Mouse (Mus musculus) layer of hippocampus, postnatal 25 days (tissue): ENCODE results near the gene Nat8f1. TPM values are rescaled to one million over a fixed set of nuclear protein-coding genes. Genes with fewer than 3 reads are reported as not detected.

Experiments used
- total RNA-seq, 2 experiments: library from RNA; stranded (reverse); gene quantifications; 2 replicates each; pipeline ENCODE4 v1.2.3; 2021

Nat8f1 gene
- total RNA-seq, 2 experiments from 2014 or later, result 29.6 to 32.7 TPM

Other genes with a start within 250 kb of the Nat8f1 start
- gene Nat8f7, start 202.5 kb downstream of the Nat8f1 start, total RNA-seq, result 1 to 10 TPM; 3.7 to 4.6 TPM
- gene Nat8f3, start 149.9 kb downstream of the Nat8f1 start, total RNA-seq, result 1 to 10 TPM; 1.4 to 3.0 TPM
- 1 to 10 TPM; 1.3 TPM for gene Nat8f6, start 94.7 kb downstream of the Nat8f1 start, total RNA-seq
- 1 to 10 TPM; 5.3 to 6.9 TPM for gene Nat8f5, start 94.7 kb downstream of the Nat8f1 start, total RNA-seq
- gene Nat8, start 83.6 kb downstream of the Nat8f1 start, total RNA-seq, result 1 to 10 TPM; 2.7 to 4.2 TPM
- 1 to 10 TPM; 1.9 to 2.5 TPM for gene Nat8f2, start 46.5 kb downstream of the Nat8f1 start, total RNA-seq
- gene Nat8f4, start 10.8 kb downstream of the Nat8f1 start, total RNA-seq, result 1 to 10 TPM; 7.9 to 8.6 TPM
- gene Tprkb, start 3.8 kb downstream of the Nat8f1 start, total RNA-seq, result 10 to 100 TPM; 72.4 to 81.7 TPM
- gene Dusp11, start 46.0 kb upstream of the Nat8f1 start, total RNA-seq, result 10 to 100 TPM; 56.0 to 94.4 TPM
- not detected for gene Figla, start 100.5 kb upstream of the Nat8f1 start, total RNA-seq
- 100 to 1,000 TPM; 279 to 295 TPM for gene Add2, start 113.0 kb upstream of the Nat8f1 start, total RNA-seq